Mouse (Mus musculus) olfactory bulb, adult 2 months (tissue): ENCODE measurements around the gene Gm49486.

ENCODE experiments used
- CTCF ChIP-seq: fragments of 200-500 bp; IDR thresholded peaks from 2 replicates; pipeline ENCODE4 v1.5.1; 2012; ENCODE audit warnings: low read depth, mild to moderate bottlenecking, low read length, moderate library complexity; ENCODE audit not compliant: insufficient read depth
- POLR2A ChIP-seq: fragments of 200-500 bp; IDR thresholded peaks from 2 replicates; pipeline ENCODE4 v1.6.1; 2012; ENCODE audit warnings: mild to moderate bottlenecking, low read depth, low read length, moderate library complexity; ENCODE audit not compliant: insufficient read depth

DNA sequence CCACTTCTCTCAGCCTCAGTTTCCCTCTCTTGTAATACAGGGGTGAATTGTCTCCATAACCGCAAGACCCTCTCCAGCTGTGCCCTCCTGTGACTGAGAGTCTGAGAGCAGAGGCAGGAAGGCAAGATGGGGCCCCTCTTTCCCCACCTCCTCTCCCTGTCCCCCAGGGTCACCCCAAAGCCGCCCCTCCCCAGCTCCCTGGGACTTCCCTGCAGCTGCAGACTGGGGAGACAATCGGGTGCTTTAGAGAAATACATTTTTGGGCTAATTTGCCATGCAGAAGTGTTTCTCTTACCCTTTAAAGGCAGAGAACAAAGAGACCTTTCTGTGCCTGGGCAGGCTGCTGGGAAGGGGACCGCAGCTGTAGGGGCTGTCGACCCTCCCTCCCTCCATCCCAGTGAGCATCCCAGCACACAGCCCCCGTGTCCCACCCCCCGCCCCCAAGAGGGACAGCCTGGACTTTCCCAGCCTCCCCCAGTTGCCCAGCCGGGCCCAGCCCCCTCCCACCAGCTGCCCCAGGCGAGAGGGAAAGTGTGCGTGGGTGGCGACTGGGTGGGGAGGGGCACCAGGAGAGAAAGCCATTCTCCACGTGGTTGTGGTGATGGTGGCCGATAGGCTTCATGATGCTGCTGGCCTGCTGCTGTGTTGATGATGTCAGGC, 27.6 kb upstream of the Gm49486 start:
- TF ChIP-seq CTCF: no peak
- no peak for TF ChIP-seq POLR2A
